Mouse (Mus musculus) heart, postnatal 0 days (tissue): Measurements from ENCODE around the gene Clcn3. TPM values are rescaled to one million over a fixed set of nuclear protein-coding genes. Genes with fewer than 3 reads are reported as not detected.
"Not testable (repeated sequence)": the region's sequence is repeated elsewhere in the genome, so short reads cannot be mapped to it uniquely, and the experiment has no call there.

ENCODE experiments used
- ATAC-seq: fragments of 200-750 bp; cut with Nextera tagmentation; 2 replicates; pipeline ENCODE4 v1.8.0; 2017; ENCODE audit warnings: low read depth, moderate number of reproducible peaks, moderate library complexity; ENCODE audit not compliant: insufficient read depth
- DNase-seq: peaks from one replicate; pipeline ENCODE4 v3.0.0-alpha.2; 2016; ENCODE audit warnings: low spot score
- H3K27ac ChIP-seq: fragments of 300-500 bp; sonication (generic); 2 replicates; pipeline ENCODE4 v1.5.1; 2014; ENCODE audit warnings: low read depth, mild to moderate bottlenecking
- H3K27me3 ChIP-seq: fragments of 300-500 bp; sonication (generic); 2 replicates; pipeline ENCODE4 v1.6.1; 2014; ENCODE audit warnings: low read length, mixed read lengths; ENCODE audit not compliant: control insufficient read depth, insufficient read depth
- H3K36me3 ChIP-seq: fragments of 300-500 bp; sonication (generic); replicated peaks from 2 replicates; pipeline ENCODE4 v1.6.1; 2014; ENCODE audit warnings: low read length, mixed read lengths; ENCODE audit not compliant: control insufficient read depth, insufficient read depth
- H3K4me1 ChIP-seq: fragments of 300-500 bp; sonication (generic); 2 replicates; pipeline ENCODE4 v1.6.1; 2014; ENCODE audit warnings: antibody characterized with exemption; ENCODE audit not compliant: control insufficient read depth, insufficient read depth
- H3K4me2 ChIP-seq: fragments of 300-500 bp; sonication (generic); 2 replicates; pipeline ENCODE4 v1.6.1; 2014; ENCODE audit warnings: low read depth, mild to moderate bottlenecking, low read length, moderate library complexity
- H3K4me3 ChIP-seq: fragments of 300-500 bp; sonication (generic); 2 replicates; pipeline ENCODE4 v1.5.1; 2014; ENCODE audit warnings: low read depth, low read length
- H3K9ac ChIP-seq: fragments of 300-500 bp; sonication (generic); replicated peaks from 2 replicates; pipeline ENCODE4 v1.6.1; 2014; ENCODE audit warnings: low read depth, low read length, mixed read lengths
- H3K9me3 ChIP-seq: fragments of 300-500 bp; sonication (generic); replicated peaks from 2 replicates; pipeline ENCODE4 v1.6.1; 2016; ENCODE audit warnings: low read length; ENCODE audit not compliant: control insufficient read depth
- CTCF ChIP-seq: IDR thresholded peaks from 2 replicates; pipeline ENCODE4 v1.5.1; 2016; ENCODE audit warnings: antibody characterized with exemption, control low read depth, low read depth
- EP300 ChIP-seq: IDR thresholded peaks from 2 replicates; pipeline ENCODE4 v1.6.1; 2016; ENCODE audit warnings: antibody characterized with exemption, low read depth
- WGBS: fragments of 180-500 bp; shearing (Covaris S2); extraction: QIAGEN DNeasy Blood & Tissue Kit; methylation state at CpG from one replicate; pipeline ENCODE4 v1.1.7; 2014; 5-methylcytosine and 5-hydroxymethylcytosine counted together
- polyA plus RNA-seq: library from polyadenylated mRNA; unstranded; fragments of >200 nt; fragmentation: Nextera tagmentation; extraction: Ambion mirVana; gene quantifications from 2 replicates; pipeline ENCODE4 v1.2.1, GENCODE M21; 2015
- total RNA-seq: library from RNA; depleted of rRNA; stranded (reverse); fragments of >200 nt; gene quantifications from 2 replicates; pipeline ENCODE4 v1.2.3, GENCODE M21; 2014; ENCODE audit warnings: low replicate concordance; rRNA removed

Gene Clcn3
- total RNA-seq, result 25.2 and 30.3 TPM in 2 replicates
- polyA plus RNA-seq, result 16.1 and 17.0 TPM in 2 replicates

DNA sequence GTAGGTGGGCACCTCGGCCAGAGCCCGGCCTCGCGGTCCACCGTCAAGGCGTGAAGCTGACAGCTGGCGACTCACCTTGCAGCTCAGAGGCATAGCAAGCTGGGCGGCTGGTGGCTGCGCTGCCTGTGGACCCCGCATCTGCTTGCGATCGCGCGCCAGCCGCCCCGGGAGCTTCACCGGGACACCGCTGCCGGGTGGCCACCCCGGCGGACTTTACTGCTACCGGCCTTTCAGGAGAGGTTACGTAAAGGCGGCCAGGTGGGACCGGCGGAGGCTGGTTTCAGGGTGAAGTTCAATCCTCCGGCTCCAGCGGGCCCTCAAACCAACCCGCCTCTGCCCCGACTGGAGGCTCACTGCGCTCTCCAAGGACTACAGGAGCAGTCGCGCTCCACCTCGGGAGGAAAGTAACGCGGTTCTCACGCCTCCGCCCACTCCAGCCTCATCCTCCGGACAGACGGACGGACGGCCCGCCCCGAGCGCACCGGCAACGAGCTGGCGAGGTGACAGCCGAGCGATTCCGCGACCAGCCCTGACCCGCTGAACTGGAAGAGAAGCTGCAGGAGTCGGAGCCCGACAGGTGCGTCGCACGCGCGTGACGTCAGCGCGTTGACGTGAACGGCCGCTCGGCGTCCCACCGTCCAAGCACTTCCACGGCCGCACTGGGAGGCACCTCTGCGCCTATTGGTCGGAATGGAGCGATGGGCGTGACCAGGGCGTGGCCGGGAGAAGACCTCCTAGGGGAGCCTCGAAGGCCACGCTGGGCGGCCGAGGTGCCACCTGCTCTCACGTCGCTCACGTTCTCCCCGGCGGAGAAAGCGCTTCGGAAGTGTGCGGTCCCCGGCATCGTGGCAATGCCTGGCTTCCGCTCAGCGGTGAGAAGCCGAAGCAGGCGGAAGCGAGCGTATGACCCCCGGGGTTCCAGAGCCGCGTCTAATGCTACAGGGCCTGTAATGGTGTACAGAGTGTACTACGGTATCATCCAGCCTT, at the start of gene Clcn3:
Gene Clcn3 (minus strand): TSS at position 600 of the 987 bp plus-strand sequence.
- no peaks in the 10 kb centered on the region for H3K9me3 ChIP-seq
- under 1% methylated on average over 99 of the region's 101 CpGs for WGBS
- no peaks in the 10 kb centered on the region for H3K27me3 ChIP-seq
- H3K36me3 ChIP-seq, result no peaks in the 10 kb centered on the region
- ATAC-seq (peak; percentile 100), DNase-seq (peak; percentile 95)
- H3K4me3 ChIP-seq, result peak within 1 kb of the TSS; percentile 92
- peak within 1 kb of the TSS; percentile 86 for H3K9ac ChIP-seq
- TF ChIP-seq CTCF, result no peak; the same call in 1 of the 2 replicates
- no peak for TF ChIP-seq EP300
- peak within 1 kb of the TSS; percentile 91 for H3K27ac ChIP-seq
- H3K4me2 ChIP-seq, result peak within 1 kb of the TSS; percentile 99
- H3K4me1 ChIP-seq, result peaks cover 9% of the 10 kb centered on the region

DNA sequence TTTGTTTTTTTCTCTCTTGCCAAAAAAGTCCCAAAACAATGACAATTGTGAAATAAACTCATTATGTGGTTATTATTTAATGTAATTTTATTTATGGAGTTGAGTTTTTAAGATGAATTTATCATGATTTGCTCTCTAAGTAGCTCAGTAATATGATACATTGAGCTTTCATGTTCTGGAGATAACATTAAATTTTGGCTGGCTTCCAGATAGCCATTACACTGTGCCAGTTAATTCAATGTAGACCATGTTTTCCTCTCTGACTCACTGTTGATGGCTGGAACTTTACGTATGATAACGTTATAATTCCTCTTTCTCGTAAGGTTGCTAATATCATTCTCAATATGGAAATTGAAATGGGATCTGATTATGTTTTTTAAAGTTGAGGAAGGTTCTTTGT, 13.4 kb upstream of the Clcn3 start:
- TF ChIP-seq CTCF, result no peak
- TF ChIP-seq EP300, result no peak
- DNase-seq, result no peak
- Histone ChIP-seq H3K27me3 (no peaks in the 10 kb centered on the region), H3K9me3 (no peaks in the 10 kb centered on the region), H3K4me2 (no peak overlapping the region), H3K9ac (no peak overlapping the region), H3K4me3 (no peak overlapping the region), H3K36me3 (no peaks in the 10 kb centered on the region), H3K4me1 (peaks cover 8% of the 10 kb centered on the region; the same call in 1 of the 2 replicates), H3K27ac (no peak overlapping the region)
- no peak for ATAC-seq
- 23% methylated on average over 3 of the region's 3 CpGs for WGBS

DNA sequence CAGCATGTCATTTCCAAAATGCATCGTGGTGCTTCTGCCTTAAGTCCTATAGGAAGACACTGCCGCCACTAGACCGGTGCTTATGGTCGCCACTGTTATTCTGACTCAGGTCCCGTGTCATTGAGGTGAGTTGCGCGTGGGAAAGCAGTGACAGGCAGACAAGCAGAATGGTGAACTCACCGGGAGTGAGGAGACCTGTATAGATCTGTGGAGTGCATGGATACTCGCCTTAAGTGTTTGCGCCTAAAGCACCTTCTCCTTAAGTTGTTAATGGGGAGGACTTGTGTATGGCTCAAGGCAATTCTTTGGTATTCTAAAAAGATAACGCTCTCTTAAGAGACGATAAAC, 10.5 kb upstream of the Clcn3 start:
- peaks cover 8% of the 10 kb centered on the region; the same call in 1 of the 2 replicates for H3K4me1 ChIP-seq
- TF ChIP-seq EP300, result no peak
- H3K27ac ChIP-seq, result peak overlapping the region; percentile 87
- H3K9ac ChIP-seq, result peak overlapping the region; percentile 81
- no peaks in the 10 kb centered on the region for H3K27me3 ChIP-seq
- no peaks in the 10 kb centered on the region for H3K36me3 ChIP-seq
- WGBS, result 2% methylated on average over 12 of the region's 12 CpGs
- DNase-seq, result no peak
- H3K4me2 ChIP-seq, result peak overlapping the region; percentile 74
- ATAC-seq, result peak; percentile 3; the same call in 1 of the 2 replicates
- no peaks in the 10 kb centered on the region for H3K9me3 ChIP-seq
- H3K4me3 ChIP-seq, result peak overlapping the region; percentile 86

DNA sequence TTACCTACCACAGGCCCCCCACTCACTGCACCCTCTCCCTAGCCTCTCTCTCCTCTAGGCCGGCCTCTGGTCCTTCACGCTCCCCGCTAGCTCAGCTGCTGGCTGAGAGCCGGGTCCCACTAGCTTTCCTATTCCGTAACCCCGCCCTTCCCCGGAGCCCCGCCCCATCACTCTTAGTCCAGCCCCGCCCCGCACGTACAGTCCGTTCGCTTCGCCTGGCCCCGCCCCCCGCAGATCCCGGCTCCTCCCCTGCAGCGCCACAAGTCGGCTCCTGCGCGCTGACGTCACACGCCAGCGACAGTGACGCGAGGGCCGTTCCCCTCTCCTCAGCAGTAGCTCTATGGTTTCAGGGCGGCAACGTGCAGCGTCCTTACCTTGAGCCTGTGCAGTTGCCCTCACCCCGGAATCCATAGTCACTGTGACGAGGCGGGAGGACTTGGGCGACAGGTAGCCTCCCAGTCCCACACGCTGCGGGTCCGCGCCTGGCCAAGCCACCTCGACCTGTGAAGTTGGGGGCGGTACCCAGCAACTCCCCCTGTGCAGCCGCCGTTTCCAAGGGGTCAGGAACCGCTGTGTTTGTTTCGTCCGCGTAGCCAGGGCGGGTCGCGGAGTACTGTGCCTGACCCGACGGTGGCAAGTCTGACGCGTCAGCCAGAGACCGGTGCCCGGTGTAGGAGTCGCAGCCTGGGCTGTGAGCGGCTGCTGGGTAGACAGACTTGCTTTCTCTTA, 10.0 kb upstream of the Clcn3 start, which contains the start of gene Nek1:
Gene Nek1 (plus strand): TSS at position 286 of the 729 bp plus-strand sequence.
- Histone ChIP-seq H3K27ac (peak within 1 kb of the TSS; percentile 87), H3K27me3 (no peaks in the 10 kb centered on the region), H3K4me3 (peak within 1 kb of the TSS; percentile 86), H3K9me3 (no peaks in the 10 kb centered on the region), H3K9ac (peak within 1 kb of the TSS; percentile 81), H3K36me3 (no peaks in the 10 kb centered on the region), H3K4me2 (peak within 1 kb of the TSS; percentile 75), H3K4me1 (peaks cover 8% of the 10 kb centered on the region; the same call in 1 of the 2 replicates)
- 1% methylated on average over 57 of the region's 57 CpGs for WGBS
- no peak for TF ChIP-seq EP300
- TF ChIP-seq CTCF, result no peak
- ATAC-seq (peak; percentile 96), DNase-seq (peak; percentile 98)

DNA sequence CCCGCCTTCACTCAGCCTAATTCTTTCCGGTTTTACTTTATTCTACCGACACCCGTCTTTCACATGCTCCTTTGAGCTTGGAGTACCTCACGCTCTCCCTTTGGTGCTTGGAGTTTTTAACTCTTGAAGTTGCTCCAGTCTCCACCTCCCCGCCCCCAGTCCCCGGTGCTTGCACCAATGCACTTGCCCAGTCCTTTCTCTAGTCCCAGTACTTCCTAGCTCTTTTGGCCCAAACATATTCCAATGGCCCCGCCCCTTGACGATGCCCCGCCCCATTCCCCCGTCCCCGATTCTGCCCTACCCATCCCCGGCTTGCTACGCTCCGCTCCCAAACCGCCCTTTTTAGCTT, 9.4 kb upstream of the Clcn3 start:
- ATAC-seq (peak; percentile 84), DNase-seq (peak; percentile 82)
- H3K36me3 ChIP-seq, result no peaks in the 10 kb centered on the region
- peaks cover 8% of the 10 kb centered on the region; the same call in 1 of the 2 replicates for H3K4me1 ChIP-seq
- peak overlapping the region; percentile 87 for H3K27ac ChIP-seq
- under 1% methylated on average over 16 of the region's 16 CpGs for WGBS
- peak overlapping the region; percentile 81 for H3K9ac ChIP-seq
- TF ChIP-seq CTCF (no peak), EP300 (no peak)
- H3K4me2 ChIP-seq, result peak overlapping the region; percentile 75
- no peaks in the 10 kb centered on the region for H3K9me3 ChIP-seq
- H3K4me3 ChIP-seq, result peak overlapping the region; percentile 86
- H3K27me3 ChIP-seq, result no peaks in the 10 kb centered on the region

DNA sequence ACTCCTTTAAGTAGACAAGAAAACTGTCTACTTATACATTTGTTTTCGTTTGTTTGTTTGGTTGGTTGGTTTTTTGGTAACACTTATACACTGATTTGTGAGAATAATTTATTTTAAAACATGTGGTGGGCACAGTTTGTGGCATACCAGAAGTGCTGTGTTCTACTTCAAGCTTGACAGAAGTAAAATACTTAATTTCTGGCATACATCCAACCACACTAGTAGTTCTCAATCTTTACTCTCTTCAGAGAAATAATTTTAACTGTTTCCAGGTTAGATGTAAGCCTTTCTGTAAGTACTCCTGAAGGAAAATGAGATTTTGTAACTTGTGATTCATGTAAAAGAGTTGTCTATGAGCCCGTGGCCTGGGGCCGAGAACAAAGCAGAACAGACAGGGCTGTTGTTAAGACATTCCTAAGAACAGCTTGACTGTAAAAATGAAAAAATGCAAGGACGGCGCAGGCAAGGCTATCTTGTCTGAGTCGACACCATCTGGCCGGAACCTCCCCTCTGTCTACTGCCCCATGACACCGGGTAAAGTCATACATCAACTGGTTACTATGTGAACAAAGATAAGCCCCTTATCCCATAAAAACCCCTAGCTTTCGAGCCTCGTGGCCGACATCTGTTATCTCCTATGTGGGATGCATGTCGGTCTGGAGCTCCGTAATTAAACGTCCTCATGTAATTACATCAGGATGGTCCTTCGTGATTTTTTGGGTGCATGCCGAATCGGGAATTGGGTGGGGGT, 1.3 kb upstream of the Clcn3 start:
- H3K4me2 ChIP-seq, H3K27ac ChIP-seq: not testable (repeated sequence)

More for the DNA sequence above, 1.3 kb upstream of the Clcn3 start:
- not testable (repeated sequence) for H3K9me3 ChIP-seq, DNase-seq, H3K9ac ChIP-seq, H3K4me1 ChIP-seq, H3K36me3 ChIP-seq, ATAC-seq, H3K27me3 ChIP-seq, H3K4me3 ChIP-seq
- 76% methylated on average over 17 of the region's 17 CpGs for WGBS
